12 mouse cellular contexts compared by ENCODE assay signal in the genomic region with DNA sequence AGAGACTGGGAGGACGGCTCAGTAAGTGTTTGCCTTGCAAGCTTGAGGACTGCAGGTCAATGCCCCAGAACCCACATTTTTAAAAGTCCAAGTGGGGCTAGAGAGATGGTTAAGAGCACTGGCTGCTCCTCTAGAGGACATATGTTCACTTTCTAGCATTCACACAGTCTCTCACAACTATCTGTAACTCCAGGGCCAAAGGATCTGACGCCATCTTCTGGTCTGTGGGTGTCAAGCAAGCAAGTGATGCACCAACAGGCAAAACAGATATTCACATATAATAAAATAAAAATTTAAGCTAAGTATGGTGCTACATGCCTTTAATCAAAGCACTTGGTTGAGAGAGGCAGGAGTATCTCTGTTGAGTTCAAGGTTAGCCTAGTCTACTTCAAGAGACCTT. TPM values are rescaled to one million over a fixed set of nuclear protein-coding genes. Genes with fewer than 3 reads are reported as not detected.
DNase-seq lines count a peak whose midpoint lies in the region; ATAC-seq and TF ChIP-seq lines count a peak whose summit lies in the region.
"Had no signal": no experiment of that assay in that cellular context is flagged by ENCODE, and none has a peak within 500 bp of the region (broad histone marks: within the 10 kb centered on the region; RNA-seq: fewer than 3 reads in every experiment).

No protein-coding gene starts in this region.

- no peak for TF ChIP-seq EP300 in heart, adult 2 months (IDR thresholded peaks at IDR 0.05; ENCODE audit: insufficient read depth, low read depth, low read length)
- no peak for TF ChIP-seq EP300 in lung, postnatal 0 days (IDR thresholded peaks at IDR 0.05)

- H3K9me3 ChIP-seq in lung, postnatal 0 days (ENCODE audit: low read length) = no peaks in the 10 kb centered on the region
- H3K9me3 ChIP-seq: G1E had no signal

- ATAC-seq in lung, postnatal 0 days = no peak

- DNase-seq in heart, adult 2 months = no peak
- DNase-seq in heart, adult 9 months (ENCODE audit: low spot score in 2 of 2) = no peak
- DNase-seq in lung, postnatal 0 days (ENCODE audit: low spot score) = no peak
- DNase-seq in lung, adult 18-20 months = no peak
- DNase-seq in ES-CJ7 (ENCODE audit: low read depth, low spot score) = peak; percentile 19
- DNase-seq in spleen, postnatal 4 days (ENCODE audit: low spot score in 2 of 2) = no peak
- no peak for DNase-seq in spleen, postnatal 14 days (ENCODE audit: low spot score in 2 of 2)
- DNase-seq: gastrocnemius, postnatal 10 days; right cerebral cortex, postnatal 25 days had no signal

- peaks cover 2% of the 10 kb centered on the region; the same call in 1 of the 2 replicates for H3K36me3 ChIP-seq in heart, adult 2 months (ENCODE audit: control insufficient read depth, insufficient read depth, low read length)
- peaks cover 14% of the 10 kb centered on the region; the same call in 1 of the 2 replicates for H3K36me3 ChIP-seq in lung, postnatal 0 days (ENCODE audit: insufficient read depth, low read length)
- H3K36me3 ChIP-seq: G1E had no signal

- no peaks in the 10 kb centered on the region for H3K27me3 ChIP-seq in heart, adult 2 months (ENCODE audit: control insufficient read depth, insufficient read depth, low read length)
- H3K27me3 ChIP-seq in lung, postnatal 0 days (replicated peaks; ENCODE audit: insufficient read depth, low read length) = no peaks in the 10 kb centered on the region

- TF ChIP-seq CTCF in heart, adult 2 months (IDR thresholded peaks at IDR 0.05) = peak; percentile 22
- TF ChIP-seq CTCF in lung, postnatal 0 days (IDR thresholded peaks at IDR 0.05) = peak; percentile 47
- TF ChIP-seq CTCF in cortical plate, adult 2 months (IDR thresholded peaks at IDR 0.05; ENCODE audit: extremely low read depth, insufficient read depth, low read length) = peak; percentile 35; the same call in 1 of the 2 replicates

- no peaks in the 10 kb centered on the region for H3K79me2 ChIP-seq in heart, adult 2 months (replicated peaks; ENCODE audit: control insufficient read depth, insufficient read depth, low read length)

- intact Hi-C loops in heart, adult 2 months (cut with DNase I) = no loop called here

- WGBS in heart, adult 2 months = 81% methylated on average over 2 of the region's 2 CpGs
- 41% methylated on average over 2 of the region's 2 CpGs for WGBS in lung, postnatal 0 days

- H3K4me1 ChIP-seq in heart, adult 2 months (ENCODE audit: control insufficient read depth, insufficient read depth, low read length) = no peaks in the 10 kb centered on the region
- H3K4me1 ChIP-seq in lung, postnatal 0 days (ENCODE audit: insufficient read depth, low read depth, low read length) = no peaks in the 10 kb centered on the region
- H3K4me1 ChIP-seq in cortical plate, adult 2 months (ENCODE audit: control insufficient read depth, insufficient read depth, low read length) = no peaks in the 10 kb centered on the region

- H3K4me2 ChIP-seq in lung, postnatal 0 days (replicated peaks; ENCODE audit: low read depth, low read length) = no peak overlapping the region
- H3K4me2 ChIP-seq: midbrain, embryonic 11.5 days had no signal

- H3K27ac ChIP-seq in heart, adult 2 months = no peak overlapping the region
- H3K27ac ChIP-seq in lung, postnatal 0 days (ENCODE audit: low read length) = no peak overlapping the region
- no peak overlapping the region for H3K27ac ChIP-seq in cortical plate, adult 2 months (ENCODE audit: insufficient read depth, low read length)

- H3K9ac ChIP-seq in heart, adult 2 months (ENCODE audit: low read depth, low read length) = no peak overlapping the region
- H3K9ac ChIP-seq in lung, postnatal 0 days (replicated peaks; ENCODE audit: low read depth) = no peak overlapping the region

- no peak overlapping the region for H3K4me3 ChIP-seq in heart, adult 2 months
- H3K4me3 ChIP-seq in lung, postnatal 0 days (ENCODE audit: low read depth, low read length) = no peak overlapping the region
- H3K4me3 ChIP-seq in cortical plate, adult 2 months (ENCODE audit: insufficient read depth, low read length) = no peak overlapping the region

- no peak for TF ChIP-seq POLR2A in heart, adult 2 months (IDR thresholded peaks at IDR 0.05; ENCODE audit: insufficient read depth, low read depth, low read length)
- no peak for TF ChIP-seq POLR2A in cortical plate, adult 2 months (IDR thresholded peaks at IDR 0.05; ENCODE audit: extremely low read depth, insufficient read depth, low read length)

RNA-seq across cellular contexts. Expression of gene Parp12, which starts 11.3 kb away (rescaled TPM):
- total RNA-seq in heart, adult 2 months (2021) = 10 to 100 TPM; 10.6 to 11.5 TPM
- polyA plus RNA-seq in heart, adult 2 months (2012; rRNA removed) = 18.8 and 29.9 TPM in 2 replicates
- 13.6 and 13.7 TPM in 2 replicates for polyA plus RNA-seq in lung, postnatal 0 days (2015; fragmentation: Nextera tagmentation; extraction: Ambion mirVana)
- 17.1 and 19.3 TPM in 2 replicates for polyA plus RNA-seq in cortical plate, adult 2 months (2012; rRNA removed)
- total RNA-seq: G1E had no signal
- polyA plus RNA-seq: G1E had no signal
